Mouse (Mus musculus): ENCODE measurements around the gene Olfr624. TPM values are rescaled to one million over a fixed set of nuclear protein-coding genes. Genes with fewer than 3 reads are reported as not detected.
"Not testable (repeated sequence)": the region's sequence is repeated elsewhere in the genome, so short reads cannot be mapped to it uniquely, and the experiment has no call there.

Olfr624 gene
- total RNA-seq (2022) = not detected

- DNase-seq (ENCODE audit: low spot score in 2 of 2) = no peak
Measured at GRCm38 (mm10) chr7:103671091-103671490, at the start of gene Olfr624. TSS of gene Olfr624 (minus strand) at chr7:103671191.

GRCm38 (mm10) chr7:103716398-103716797 lies 45.4 kb upstream of the Olfr624 start:
- DNase-seq (ENCODE audit: low spot score in 2 of 2) = not testable (repeated sequence)

- no peak for DNase-seq (ENCODE audit: low spot score in 2 of 2)
Measured at GRCm38 (mm10) chr7:103714371-103714770, 43.4 kb upstream of the Olfr624 start, which contains the start of gene Olfr243. TSS of gene Olfr243 (plus strand) at chr7:103714671.

- DNase-seq (ENCODE audit: low spot score in 2 of 2) = no peak
Measured at GRCm38 (mm10) chr7:103712024-103712423, 41.0 kb upstream of the Olfr624 start.

- DNase-seq (ENCODE audit: low spot score in 2 of 2) = no peak
Measured at GRCm38 (mm10) chr7:103699469-103699868, 28.5 kb upstream of the Olfr624 start.

GRCm38 (mm10) chr7:103682420-103682819 lies 11.4 kb upstream of the Olfr624 start, which contains the start of gene Olfr625-ps1:
TSS of gene Olfr625-ps1 (plus strand) at chr7:103682720.
- no peak for DNase-seq (ENCODE audit: low spot score in 2 of 2)

- DNase-seq (ENCODE audit: low spot score in 2 of 2) = no peak
Measured at GRCm38 (mm10) chr7:103663598-103663997, 7.4 kb downstream of the Olfr624 start, which contains the start of gene Olfr623. TSS of gene Olfr623 (minus strand) at chr7:103663698.

GRCm38 (mm10) chr7:103644070-103644469 lies 26.9 kb downstream of the Olfr624 start:
- no peak for DNase-seq (ENCODE audit: low spot score in 2 of 2)

- DNase-seq (ENCODE audit: low spot score in 2 of 2) = no peak
Measured at GRCm38 (mm10) chr7:103642602-103643001, 28.4 kb downstream of the Olfr624 start, which contains the start of gene Olfr622. TSS of gene Olfr622 (minus strand) at chr7:103642702.

- no peak for DNase-seq (ENCODE audit: low spot score in 2 of 2)
Measured at GRCm38 (mm10) chr7:103636795-103637194, 34.2 kb downstream of the Olfr624 start.

Other genes with a start within 250 kb of the Olfr624 start
- gene Olfr605, start 225.8 kb downstream of the Olfr624 start, total RNA-seq (2022) = not detected
- gene Olfr606, start 222.1 kb downstream of the Olfr624 start, total RNA-seq (2022) = not detected
- gene Olfr607, start 207.0 kb downstream of the Olfr624 start, total RNA-seq (2022) = not detected
- gene Olfr608, start 201.3 kb downstream of the Olfr624 start, total RNA-seq (2022) = not detected
- not detected for gene Olfr609, start 173.1 kb downstream of the Olfr624 start, total RNA-seq (2022)
- gene Olfr610, start 159.1 kb downstream of the Olfr624 start, total RNA-seq (2022) = not detected
- not detected for gene Olfr611, start 150.3 kb downstream of the Olfr624 start, total RNA-seq (2022)
- gene Olfr612, start 128.5 kb downstream of the Olfr624 start, total RNA-seq (2022) = not detected
- gene Olfr613, start 123.1 kb downstream of the Olfr624 start, total RNA-seq (2022) = not detected
- not detected for gene Olfr615, start 115.1 kb downstream of the Olfr624 start, total RNA-seq (2022)
- not detected for gene Olfr616, start 102.0 kb downstream of the Olfr624 start, total RNA-seq (2022)
- not detected for gene Olfr617, start 98.1 kb downstream of the Olfr624 start, total RNA-seq (2022)
- gene Olfr618, start 81.1 kb downstream of the Olfr624 start, total RNA-seq (2022) = not detected
- not detected for gene Olfr619, start 70.6 kb downstream of the Olfr624 start, total RNA-seq (2022)
- not detected for gene Olfr620, start 58.7 kb downstream of the Olfr624 start, total RNA-seq (2022)
- not detected for gene Olfr622, start 28.5 kb downstream of the Olfr624 start, total RNA-seq (2022)
- gene Olfr623, start 7.5 kb downstream of the Olfr624 start, total RNA-seq (2022) = not detected
- gene Olfr625-ps1, start 11.5 kb upstream of the Olfr624 start, total RNA-seq (2022) = not detected
- not detected for gene Olfr243, start 43.5 kb upstream of the Olfr624 start, total RNA-seq (2022)
- gene Olfr628, start 59.2 kb upstream of the Olfr624 start, total RNA-seq (2022) = not detected
- not detected for gene Olfr629, start 73.8 kb upstream of the Olfr624 start, total RNA-seq (2022)
- gene Olfr630, start 86.1 kb upstream of the Olfr624 start, total RNA-seq (2022) = not detected
- gene Olfr69, start 100.4 kb upstream of the Olfr624 start, total RNA-seq (2022) = not detected
- not detected for gene Olfr68, start 108.5 kb upstream of the Olfr624 start, total RNA-seq (2022)
- not detected for gene Olfr67, start 120.6 kb upstream of the Olfr624 start, total RNA-seq (2022)
- gene Hbb-bt, start 142.8 kb upstream of the Olfr624 start, total RNA-seq (2022) = 10 to 100 TPM; 11.6 to 30.4 (median 18.8) TPM
- 100 to 1,000 TPM; 150 to 315 (median 224) TPM for gene Hbb-bs, start 156.9 kb upstream of the Olfr624 start, total RNA-seq (2022)
- not detected for gene Hbb-bh2, start 169.3 kb upstream of the Olfr624 start, total RNA-seq (2022)
- gene Hbb-bh1, start 172.0 kb upstream of the Olfr624 start, total RNA-seq (2022) = not detected
- gene Hbb-y, start 182.0 kb upstream of the Olfr624 start, total RNA-seq (2022) = not detected
- not detected for gene Olfr66, start 215.1 kb upstream of the Olfr624 start, total RNA-seq (2022)
- not detected for gene Olfr64, start 223.3 kb upstream of the Olfr624 start, total RNA-seq (2022)
- gene Olfr65, start 232.3 kb upstream of the Olfr624 start, total RNA-seq (2022) = not detected